Mouse (Mus musculus) granulocyte monocyte progenitor cell, adult 5-6 weeks (primary cell): ENCODE results near the gene Fam131b. TPM values are rescaled to one million over a fixed set of nuclear protein-coding genes. Genes with fewer than 3 reads are reported as not detected.
A peak's percentile ranks its signal among the peaks of the same experiment; 100 is the strongest.

ENCODE experiments used
- ATAC-seq: replicated peaks from 2 replicates; pipeline ENCODE4 v1.8.0; 2016; ENCODE audit warnings: mild to moderate bottlenecking, moderate TSS enrichment, inconsistent platforms; ENCODE audit not compliant: poor library complexity, severe bottlenecking
- total RNA-seq, 2 experiments: library from RNA; stranded (forward) in 1 of 2; stranded (reverse) in 1 of 2; fragments of 200-712, 200-1000 nt in 1 of 2; fragments of >200 nt in 1 of 2; fragmentation: Nextera tagmentation in 1 of 2; gene quantifications; 2 replicates each; pipeline ENCODE4 v1.2.3; 2014 to 2017

The Fam131b gene
- total RNA-seq (2014; fragmentation: Nextera tagmentation) (not detected in 2 replicates), total RNA-seq (2017) (not detected in 2 replicates)

DNA sequence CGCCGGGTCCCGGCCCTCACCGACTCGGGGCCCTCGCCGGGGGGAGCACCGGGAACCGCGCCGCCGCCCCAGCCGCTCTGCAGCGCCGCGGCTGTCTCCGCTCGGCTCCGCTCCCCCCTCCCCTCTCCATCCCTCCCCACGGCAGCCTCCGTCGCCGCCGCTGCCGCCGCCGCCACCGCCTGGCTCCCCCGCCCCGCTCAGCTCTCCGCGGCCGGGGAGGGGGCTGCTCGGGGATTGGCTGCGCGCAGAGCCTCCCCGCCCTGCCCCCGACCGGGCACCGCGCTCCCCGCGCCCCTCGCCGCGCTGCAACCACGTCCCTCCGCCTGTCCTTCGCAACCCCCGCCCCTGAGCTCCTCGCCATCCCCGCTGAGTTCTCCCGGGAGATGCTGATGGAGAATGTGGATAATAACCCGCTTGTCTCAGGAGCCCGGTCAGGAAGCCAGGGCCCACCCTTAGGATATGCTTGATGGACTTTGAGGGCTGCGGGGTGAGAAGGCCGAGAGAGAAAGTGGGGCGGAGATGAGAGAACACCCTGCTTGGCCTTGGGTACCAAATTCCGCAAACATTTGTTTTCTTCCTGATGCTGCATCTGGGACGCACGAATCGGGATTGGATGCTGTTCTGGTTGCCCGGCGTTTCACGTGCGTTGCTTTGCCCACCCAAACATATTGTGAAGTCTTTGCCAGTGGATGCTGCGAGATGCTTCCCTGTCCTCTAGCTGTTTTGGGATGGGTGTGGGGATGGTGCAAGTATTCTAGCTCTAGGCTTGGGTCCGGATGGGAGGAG is at the start of gene Fam131b:
Fam131b (minus strand) TSS at position 162 of the 786 bp plus-strand sequence.
- ATAC-seq: peak; percentile 20; the same call in 1 of the 2 replicates

DNA sequence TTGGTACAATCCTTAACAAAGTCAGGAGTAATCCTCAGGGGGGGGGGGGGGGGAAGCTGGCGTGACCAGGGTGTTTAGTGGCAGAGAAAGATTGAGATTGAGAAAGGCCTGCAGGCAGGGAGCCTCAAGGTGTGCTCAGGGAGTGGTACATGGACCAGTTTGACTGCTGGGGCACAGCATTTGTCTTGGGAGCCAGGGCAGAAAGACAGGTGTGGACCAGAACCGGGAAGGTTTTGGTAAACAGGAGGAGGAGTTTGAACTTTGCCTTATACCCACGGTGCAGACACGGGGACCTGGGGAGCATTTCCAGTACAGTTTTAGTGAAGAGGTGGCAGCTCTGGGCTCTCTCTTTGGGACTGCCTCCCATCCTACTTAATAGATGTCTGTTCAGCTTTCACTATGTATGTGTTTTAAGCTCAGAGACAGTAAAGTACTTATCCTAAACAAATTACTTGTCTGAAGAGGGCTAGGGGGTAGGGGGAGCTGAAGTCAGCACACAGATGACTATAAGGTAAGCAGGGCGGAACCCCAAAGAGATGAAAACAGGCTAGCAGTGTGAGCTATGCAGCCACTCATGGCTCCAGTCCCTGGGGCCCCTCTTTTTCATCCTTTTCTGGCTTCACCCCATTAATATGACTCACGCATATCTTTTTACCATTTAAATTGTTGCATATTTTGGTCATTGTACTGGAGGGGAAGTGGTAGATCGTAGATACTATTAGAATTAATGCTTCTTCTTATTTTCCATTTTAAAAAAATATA is 49.4 kb upstream of the Fam131b start:
- ATAC-seq: no peak

DNA sequence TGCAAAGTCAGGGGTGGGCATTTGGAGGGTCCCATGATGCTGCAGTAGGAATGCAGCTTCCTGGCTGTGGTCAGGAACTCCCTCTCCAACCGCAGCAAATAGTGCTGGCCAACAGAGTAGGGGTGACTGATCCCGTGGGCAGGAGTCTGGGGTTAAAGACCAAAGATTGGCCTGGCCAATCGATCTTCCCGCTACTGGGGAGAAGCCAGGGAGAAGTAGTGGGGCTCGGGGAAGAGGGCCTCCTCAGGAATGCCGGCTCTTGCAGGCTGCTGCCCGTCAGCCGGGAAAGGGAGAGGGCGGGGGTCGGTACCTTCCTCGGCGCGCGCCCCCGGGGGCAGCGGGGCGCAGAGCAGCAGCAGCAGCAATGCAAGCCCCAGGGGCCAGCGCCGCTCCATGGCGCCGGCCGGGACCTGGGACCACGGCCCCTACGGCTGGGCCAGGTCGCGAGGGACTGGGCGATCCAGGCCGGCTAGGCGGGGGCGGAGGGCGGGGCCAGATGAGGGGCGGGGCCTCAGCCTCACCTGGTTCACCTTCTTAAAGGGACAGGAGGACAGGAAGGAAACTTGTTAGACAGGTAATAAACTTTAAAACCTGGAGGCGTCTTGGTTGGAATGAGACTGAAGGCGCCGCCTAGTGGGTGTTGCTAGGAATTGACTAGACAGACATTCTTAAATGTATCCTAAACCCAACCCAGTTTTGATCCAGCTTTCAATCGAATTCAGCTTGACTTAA is 48.5 kb upstream of the Fam131b start, which contains the start of gene Epha1:
Epha1 (minus strand) TSS at position 453 of the 732 bp plus-strand sequence.
- peak; percentile 67 for ATAC-seq

DNA sequence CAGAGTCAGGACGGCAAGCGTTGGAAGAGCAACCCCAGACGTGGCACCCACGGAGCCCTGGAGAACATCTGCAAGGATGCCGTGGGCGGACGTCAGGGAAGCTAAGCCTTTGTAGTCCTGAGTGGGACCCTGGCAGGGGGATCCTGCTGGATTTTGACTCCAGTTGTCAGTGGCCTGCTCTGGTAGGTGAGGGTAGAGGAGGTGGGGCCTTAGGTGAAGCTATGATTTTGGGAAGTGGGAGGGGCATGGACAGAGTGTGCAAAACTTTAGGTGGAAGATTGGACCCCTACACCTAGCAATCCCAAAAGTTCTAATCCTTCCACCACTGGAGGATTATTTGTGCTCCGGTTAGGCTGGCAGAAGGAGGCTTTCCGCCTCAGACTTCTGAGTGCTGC is 48.0 kb upstream of the Fam131b start:
- ATAC-seq: peak; percentile 4; the same call in 1 of the 2 replicates

DNA sequence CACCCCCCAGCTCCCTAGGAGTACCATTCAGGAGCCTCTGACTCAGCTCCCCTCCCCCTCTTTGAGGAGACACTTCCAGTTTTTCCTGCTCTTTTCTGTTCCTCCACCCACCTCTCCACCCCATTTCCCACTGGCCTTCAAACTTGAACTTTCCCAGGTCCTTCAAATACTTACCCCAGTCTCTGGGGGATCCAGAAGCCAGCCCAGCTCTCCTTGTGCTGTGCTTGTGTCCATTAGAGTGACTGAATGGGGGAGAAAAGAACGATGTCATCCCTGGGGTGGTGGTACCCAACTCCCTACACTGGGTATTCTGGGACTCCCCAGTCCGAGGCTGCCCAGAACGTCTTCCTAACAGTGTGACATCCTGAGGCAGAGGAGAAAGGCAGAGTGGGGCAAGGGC is 47.6 kb upstream of the Fam131b start:
- 0 out of 2 replicates have a peak, but pooled peaks have one; percentile 1 for ATAC-seq

DNA sequence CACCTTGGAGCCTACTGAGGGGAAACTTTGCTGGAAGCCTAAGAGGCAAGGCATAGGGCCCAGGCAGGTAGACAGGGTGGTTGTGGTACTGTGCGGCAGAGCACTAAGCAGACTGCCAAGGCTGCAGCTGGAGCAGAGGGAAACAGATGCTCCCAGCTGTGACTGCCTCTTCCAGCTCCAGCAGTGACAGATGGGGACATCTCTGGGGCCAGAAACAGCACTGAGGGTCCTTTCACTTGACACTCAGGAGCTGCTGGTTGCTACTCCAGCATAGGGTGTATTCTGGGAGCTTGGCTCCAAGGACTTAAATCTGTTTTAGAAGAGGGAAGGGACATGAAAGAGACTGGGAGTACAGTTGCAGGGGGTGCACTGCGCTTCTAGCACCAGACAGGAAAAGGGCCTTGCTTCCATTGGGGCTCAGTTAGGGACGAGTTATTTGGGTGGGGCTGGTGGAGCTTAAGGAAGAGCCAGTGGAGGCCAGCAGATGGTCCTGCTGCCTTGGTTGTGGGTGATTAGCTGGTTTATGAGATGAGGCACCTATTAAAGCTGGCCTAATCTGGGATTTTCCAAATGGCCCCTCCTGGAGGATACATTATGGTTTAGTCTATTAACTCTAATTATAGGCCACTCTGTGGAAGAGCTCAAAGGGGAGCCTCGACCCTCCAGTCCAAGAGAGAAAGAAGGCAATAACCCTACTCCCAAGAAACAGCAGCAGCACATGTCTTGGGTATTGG is 46.4 kb upstream of the Fam131b start:
- ATAC-seq: no peak

DNA sequence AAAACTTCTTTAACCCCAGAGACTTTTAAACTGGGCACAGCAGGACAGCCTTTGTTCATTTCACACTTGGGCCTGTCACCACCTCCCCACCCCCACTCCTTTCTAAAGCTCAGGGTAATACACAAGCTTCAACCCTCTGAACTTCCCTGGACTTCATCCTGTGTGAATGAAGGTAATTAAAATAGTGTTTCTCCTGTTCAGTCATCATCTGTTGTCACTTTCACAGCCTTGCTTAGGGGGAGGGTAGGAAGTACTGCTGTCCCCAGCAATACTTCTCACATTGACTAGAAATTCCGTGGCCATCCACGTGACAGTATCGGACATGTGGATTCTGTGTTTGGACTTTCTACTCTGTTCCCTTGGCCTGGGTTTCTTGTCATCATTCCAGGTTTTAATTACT is 45.4 kb upstream of the Fam131b start:
- no peak for ATAC-seq

DNA sequence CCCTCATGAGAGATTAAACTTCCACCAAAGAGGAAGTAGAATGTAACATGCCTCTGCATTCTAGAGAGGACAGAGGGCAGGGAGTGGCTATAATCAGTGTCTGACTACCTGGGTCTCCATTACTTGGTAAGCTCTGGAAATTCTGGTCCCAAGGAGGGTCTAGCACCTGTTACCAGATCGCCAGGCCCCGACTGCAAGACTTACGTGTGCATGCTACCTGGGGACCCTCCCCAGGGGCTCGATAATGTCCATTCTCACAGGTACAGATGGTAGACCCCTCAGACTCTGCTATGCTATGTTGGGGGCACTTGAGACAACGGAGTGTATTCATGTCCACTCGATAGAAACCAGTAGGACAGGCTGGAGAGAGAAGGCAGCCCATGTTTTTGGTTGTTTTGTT is 40.8 kb upstream of the Fam131b start:
- no peak for ATAC-seq

DNA sequence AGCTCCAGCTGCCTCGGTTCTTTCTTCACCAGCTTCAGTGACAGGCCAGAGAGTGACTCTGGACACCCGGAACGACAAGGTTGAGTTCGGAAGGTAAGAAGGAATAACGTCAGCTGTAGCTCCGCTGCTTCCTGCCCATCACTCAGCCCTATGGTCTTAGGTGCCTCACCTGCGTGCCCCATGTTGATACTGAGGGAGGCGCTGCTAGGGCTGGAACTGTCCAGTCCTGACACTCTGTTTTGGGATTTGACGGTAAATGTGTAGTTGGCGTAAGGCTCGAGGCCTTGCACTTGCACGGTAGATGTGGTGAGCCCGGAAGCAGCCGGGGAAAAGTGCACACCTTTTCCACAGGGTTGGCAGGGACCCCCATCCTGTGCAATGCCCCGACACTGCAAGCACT is 40.2 kb upstream of the Fam131b start:
- no peak for ATAC-seq

DNA sequence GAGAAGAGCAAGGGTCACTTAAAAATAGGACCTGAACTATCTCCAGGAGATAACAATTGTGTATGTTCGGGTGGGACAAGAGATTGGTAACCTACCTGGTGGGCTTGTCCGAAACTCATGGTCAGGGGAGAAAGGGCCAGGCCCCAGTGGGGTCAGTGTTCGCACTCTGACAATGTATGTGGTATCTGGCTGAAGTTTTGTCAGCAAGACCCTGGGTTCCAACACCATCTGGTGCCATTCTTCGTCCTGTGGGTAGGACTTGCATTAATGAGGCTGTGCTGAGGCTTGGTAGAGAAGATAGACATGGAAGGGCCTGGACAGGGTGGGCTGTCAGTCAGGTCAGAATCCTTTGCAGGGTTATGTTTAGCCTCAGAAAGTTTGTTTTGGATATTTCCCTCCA is 39.6 kb upstream of the Fam131b start:
- ATAC-seq: no peak

DNA sequence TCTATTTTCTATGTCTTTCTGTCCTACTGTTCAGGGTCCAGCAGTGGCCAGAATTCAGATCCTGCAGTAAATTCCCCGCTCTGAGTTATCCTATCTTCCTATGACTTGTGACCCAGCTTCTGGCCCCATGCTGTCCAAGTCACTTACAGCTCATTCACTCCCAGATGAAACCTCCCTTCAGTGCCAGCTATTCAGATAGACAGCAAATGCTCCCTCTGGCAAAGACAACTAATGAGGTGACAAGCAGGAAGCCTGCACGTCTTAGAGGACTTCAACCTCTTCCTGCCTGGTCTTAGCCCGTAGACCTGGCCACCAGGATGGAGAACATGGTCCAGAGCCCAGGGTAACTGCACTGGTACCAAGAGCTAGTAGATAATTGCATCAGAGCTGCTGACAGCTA is 38.5 kb upstream of the Fam131b start:
- ATAC-seq: no peak

DNA sequence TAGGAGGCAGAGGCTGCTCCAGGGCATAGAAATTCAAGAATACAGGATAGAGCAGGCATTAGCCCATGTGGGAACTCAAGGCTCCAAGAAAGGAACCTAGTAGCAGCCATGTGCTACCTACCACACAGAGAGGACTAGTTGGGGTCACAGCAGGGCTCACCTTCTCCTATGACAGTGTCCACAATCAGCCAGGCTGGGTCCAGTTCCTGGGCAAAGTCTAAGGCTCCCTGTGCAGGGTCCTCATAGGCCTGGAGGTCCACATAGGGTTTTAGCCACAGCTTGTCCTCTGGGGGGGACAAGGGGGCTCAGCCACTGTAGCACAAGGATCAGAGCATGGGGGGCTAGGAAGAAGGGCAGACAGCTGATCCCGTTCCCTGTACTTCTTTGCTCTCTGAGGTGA is 38.1 kb upstream of the Fam131b start:
- no peak for ATAC-seq

DNA sequence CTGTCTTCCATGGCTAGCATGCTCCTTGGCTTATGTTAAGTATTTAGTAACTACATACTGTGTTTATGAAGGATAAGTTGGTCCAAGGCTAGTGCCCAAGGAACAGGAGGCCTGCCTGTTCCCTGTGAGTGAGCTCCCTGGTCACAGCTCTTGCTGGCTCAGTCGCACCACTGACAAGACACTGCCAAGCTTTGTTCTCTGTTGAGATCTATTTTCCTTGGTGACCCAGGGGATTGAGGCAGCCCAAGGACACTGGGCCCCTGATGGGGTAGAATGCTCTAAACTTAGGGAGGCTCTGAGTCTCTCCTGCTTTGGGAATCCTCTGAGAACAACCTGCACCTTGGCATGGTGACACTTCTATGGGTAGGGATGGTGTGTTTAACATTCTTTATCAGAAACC is 37.6 kb upstream of the Fam131b start:
- ATAC-seq: no peak

DNA sequence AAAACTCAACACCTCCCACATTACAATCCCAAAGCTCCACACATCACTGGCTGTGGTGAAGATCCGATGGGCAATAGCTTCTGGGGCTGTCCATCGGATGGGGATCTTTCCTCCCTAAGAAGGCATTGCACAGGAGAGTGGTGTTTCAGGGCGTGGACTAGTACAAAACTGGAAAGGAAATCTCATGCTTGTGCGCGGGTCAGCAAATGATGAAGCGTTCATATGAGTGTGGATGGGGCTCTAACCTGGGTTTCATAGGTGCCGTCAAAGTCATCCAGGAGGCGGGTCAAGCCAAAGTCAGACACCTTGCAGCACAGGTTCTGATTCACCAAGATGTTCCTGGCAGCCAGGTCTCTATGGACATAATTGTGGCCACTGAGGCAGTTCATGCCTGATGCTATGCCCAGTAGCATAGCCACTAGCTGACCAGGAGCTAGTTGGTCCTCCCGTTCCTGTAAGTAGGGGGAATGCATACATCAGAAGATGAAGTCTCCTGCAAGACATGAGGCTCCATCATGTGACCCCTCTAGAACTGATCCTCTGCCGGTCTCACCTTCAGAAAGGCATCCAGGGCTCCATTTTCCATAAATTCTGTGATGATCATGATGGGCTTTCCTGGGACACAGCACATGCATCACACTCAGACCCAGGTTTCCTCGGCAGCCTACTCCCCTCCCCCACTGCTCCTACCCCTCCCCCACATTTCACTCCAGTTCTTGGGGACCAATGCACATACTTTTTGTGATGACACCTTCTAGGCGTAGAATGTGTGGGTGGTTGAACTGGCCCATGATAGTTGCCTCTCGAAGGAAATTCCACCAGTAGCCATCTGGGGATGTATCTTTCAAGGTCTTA is 36.8 kb upstream of the Fam131b start:
- ATAC-seq: no peak

DNA sequence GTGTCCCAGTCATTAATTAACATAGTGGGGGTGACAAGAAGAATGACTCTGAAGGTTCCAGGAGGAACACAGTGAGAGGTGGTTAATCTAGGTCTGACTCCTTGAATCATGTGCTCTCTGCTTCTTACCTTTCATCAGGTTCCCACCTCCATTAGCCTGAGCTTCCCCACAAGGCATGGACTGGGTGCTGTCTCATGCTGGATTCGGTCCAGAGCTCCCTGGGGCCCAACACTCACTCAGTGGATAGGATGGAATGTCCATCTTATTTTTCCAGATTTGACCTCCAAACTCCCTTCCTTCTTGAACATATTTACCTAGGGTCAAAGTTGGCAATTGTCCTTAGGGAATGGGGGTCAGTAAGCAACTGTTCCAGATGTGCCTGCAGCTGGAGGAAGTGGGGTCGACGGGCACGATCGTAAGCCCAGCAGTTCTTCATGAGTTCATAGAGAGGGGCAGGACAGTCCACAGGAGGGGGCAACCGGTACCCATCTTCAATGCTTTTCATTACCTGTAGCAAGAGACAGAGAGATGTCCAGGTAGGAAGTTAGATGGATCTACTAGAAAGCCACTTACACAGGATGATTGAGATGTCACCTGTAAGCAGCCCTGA is 35.9 kb upstream of the Fam131b start:
- no peak for ATAC-seq

DNA sequence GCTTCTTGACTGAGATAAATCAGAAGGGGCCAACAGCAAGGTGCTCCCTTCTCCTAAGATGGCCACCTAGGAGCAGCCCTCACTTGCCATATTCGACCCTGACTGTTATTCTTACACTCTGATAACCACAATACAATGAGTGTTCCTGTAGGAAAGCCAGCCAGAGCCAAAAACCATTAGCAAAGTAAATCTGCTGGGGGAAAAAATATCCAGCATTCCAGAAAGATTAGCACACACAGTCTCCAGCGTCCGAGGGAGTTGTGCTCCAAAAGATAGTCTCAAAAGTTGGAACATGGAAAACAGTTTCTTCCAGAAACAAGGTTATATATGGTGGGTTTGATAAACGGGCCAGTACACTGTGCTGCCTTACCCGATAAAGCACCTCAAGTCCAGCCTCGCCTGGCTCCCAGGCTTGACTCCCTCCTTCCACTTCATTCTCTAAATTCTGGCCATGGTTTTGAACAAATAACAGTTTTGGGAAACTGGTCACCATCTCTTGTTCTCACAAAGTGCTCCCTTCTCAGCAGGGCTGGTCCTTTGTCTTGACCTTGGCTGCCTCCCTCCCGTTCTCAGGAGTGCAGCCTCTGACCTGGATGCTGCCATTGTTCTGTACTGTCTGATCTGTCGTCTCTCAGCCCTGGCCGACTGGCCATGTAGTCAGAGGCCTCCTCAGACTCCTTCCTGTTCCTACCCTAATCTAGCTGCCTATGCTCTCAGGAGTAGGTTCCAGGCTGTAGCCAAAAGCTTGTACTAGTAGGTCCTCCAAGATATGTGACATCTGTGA is 35.1 kb upstream of the Fam131b start:
- ATAC-seq: no peak

DNA sequence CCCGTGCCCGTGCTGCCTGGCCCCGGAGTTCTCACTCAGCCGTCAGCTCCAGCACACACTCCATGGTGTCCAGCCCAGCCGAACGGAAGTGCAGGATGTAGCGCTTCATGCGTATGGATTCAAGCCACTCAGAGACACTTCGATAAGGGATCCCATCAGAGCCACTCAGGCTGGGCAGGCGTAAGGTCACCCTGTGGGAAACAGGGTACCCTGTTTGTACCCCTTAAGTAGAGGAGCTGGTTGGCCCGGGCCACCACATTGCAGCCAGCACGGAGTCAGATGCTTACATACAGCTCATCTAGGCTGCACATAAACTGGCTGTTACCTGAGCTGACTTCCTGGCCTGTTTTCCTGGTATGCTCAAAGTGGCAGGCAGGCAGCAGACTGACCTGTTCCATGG is 34.5 kb upstream of the Fam131b start:
- ATAC-seq: no peak

DNA sequence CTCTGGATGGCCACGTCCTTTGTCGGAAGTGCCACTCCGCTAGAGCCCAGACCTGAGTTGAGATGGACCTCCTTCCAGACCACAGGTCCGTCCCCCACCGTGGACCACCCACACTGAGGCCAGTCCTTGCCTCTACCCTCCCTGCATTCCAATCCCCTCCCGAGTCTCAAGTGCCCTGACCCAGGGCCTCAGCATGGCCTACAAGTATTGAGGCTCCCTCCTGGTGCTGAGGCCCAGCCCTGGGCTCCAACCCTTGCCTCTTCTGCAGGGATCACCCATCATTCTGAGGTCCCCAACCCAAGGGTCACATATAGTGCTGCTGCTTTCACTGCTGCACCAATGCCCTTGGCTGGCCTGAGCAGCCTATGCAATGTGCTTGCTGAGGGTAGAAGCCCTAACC is 33.5 kb upstream of the Fam131b start:
- no peak for ATAC-seq
